Comparison of ENCODE assay signal across 25 mouse cellular contexts in genomic region chr3:144142939-144143338, GRCm38 (mm10).
"Had no signal": no experiment of that assay in that cellular context is flagged by ENCODE, and none has a peak within 500 bp of the region (broad histone marks: within the 10 kb centered on the region; RNA-seq: fewer than 3 reads in every experiment).

No protein-coding gene starts in this region.

- H3K4me1 ChIP-seq: hindbrain, embryonic 15.5 days; kidney, embryonic 15.5 days; limb, embryonic 13.5 days; limb, embryonic 15.5 days; liver, embryonic 12.5 days had no signal

- H3K9me3 ChIP-seq: hindbrain, embryonic 13.5 days; hindbrain, embryonic 15.5 days; intestine, embryonic 15.5 days; kidney, embryonic 15.5 days; limb, embryonic 13.5 days; limb, embryonic 15.5 days; liver, embryonic 12.5 days had no signal

- H3K27ac ChIP-seq: hindbrain, embryonic 13.5 days; hindbrain, embryonic 15.5 days; hindbrain, postnatal 0 days; kidney, embryonic 15.5 days; kidney, postnatal 0 days; limb, embryonic 13.5 days; limb, embryonic 15.5 days; liver, embryonic 12.5 days; liver, embryonic 14.5 days had no signal

- ATAC-seq: hindbrain, postnatal 0 days; liver, embryonic 12.5 days had no signal

- H3K27me3 ChIP-seq: hindbrain, embryonic 13.5 days; hindbrain, embryonic 15.5 days; intestine, embryonic 15.5 days; kidney, embryonic 15.5 days; limb, embryonic 13.5 days; limb, embryonic 15.5 days; liver, embryonic 12.5 days had no signal

- DNase-seq: gastrocnemius, postnatal 14 days; gastrocnemius, postnatal 36 days; heart, adult 18-20 months; heart, postnatal 10 days; heart, postnatal 36 days; kidney, adult 11 months; kidney, adult 2 months; kidney, adult 9 months; kidney, postnatal 14 days; kidney, postnatal 36 days; layer of hippocampus, adult 9-11 months; layer of hippocampus, postnatal 36 days; left cerebral cortex, postnatal 4 days; lung, adult 18-20 months had no signal

- H3K4me3 ChIP-seq: hindbrain, embryonic 13.5 days; hindbrain, embryonic 15.5 days; intestine, embryonic 15.5 days; kidney, embryonic 15.5 days; limb, embryonic 13.5 days; limb, embryonic 15.5 days; liver, embryonic 12.5 days had no signal

- H3K36me3 ChIP-seq: hindbrain, embryonic 13.5 days; hindbrain, embryonic 15.5 days; intestine, embryonic 15.5 days; kidney, embryonic 15.5 days; limb, embryonic 13.5 days; limb, embryonic 15.5 days; liver, embryonic 12.5 days had no signal

- H3K9ac ChIP-seq: hindbrain, embryonic 13.5 days; hindbrain, embryonic 15.5 days; intestine, embryonic 15.5 days; kidney, embryonic 15.5 days; limb, embryonic 13.5 days; limb, embryonic 15.5 days; liver, embryonic 12.5 days; liver, embryonic 14.5 days had no signal

- H3K4me2 ChIP-seq: heart, embryonic 11.5 days; hindbrain, embryonic 13.5 days; hindbrain, embryonic 15.5 days; intestine, embryonic 15.5 days; kidney, embryonic 15.5 days; limb, embryonic 13.5 days; limb, embryonic 15.5 days; liver, embryonic 12.5 days had no signal
